Mouse (Mus musculus) ES-E14 (cell line): ENCODE data around the gene Hist1h1a.

Experiments
- MAFK ChIP-seq: IDR thresholded peaks from 2 replicates; pipeline ENCODE4 v1.6.1; 2014; ENCODE audit warnings: mild to moderate bottlenecking, low read depth, low read length, inconsistent platforms; ENCODE audit not compliant: insufficient read depth
- ZNF384 ChIP-seq: IDR thresholded peaks from 2 replicates; pipeline ENCODE4 v1.6.1; 2012; ENCODE audit warnings: low read depth, low read length, inconsistent platforms

GRCm38 (mm10) chr13:23804532-23804931 lies 41.1 kb downstream of the Hist1h1a start:
- no peak for TF ChIP-seq ZNF384
- no peak for TF ChIP-seq MAFK
